Mouse (Mus musculus): ENCODE measurements around the gene Aldh1b1.

GRCm38 (mm10) chr4:45755097-45755496 is 43.7 kb upstream of the Aldh1b1 start:
- TF ChIP-seq POLR2A (IDR thresholded peaks at IDR 0.05; ENCODE audit: low read depth, low read length) (no peak), CTCF (IDR thresholded peaks at IDR 0.05; ENCODE audit: extremely low read depth, insufficient read length, insufficient replicate concordance, low read depth, low read length) (no peak)

All from small intestine, adult 2 months (tissue).